Mouse (Mus musculus) lung, embryonic 14.5 days (tissue): ENCODE results near the gene Slc38a2. TPM values are rescaled to one million over a fixed set of nuclear protein-coding genes. Genes with fewer than 3 reads are reported as not detected.

Experiments
- ATAC-seq: fragments of 200-750 bp; cut with Nextera tagmentation; 2 replicates; pipeline ENCODE4 v1.8.0; 2017; ENCODE audit warnings: mild to moderate bottlenecking, moderate TSS enrichment, moderate library complexity; ENCODE audit not compliant: insufficient read depth
- DNase-seq: peaks from one replicate; pipeline ENCODE4 v3.0.0-alpha.2; 2015
- H3K27ac ChIP-seq: fragments of 300-500 bp; sonication (generic); 2 replicates; pipeline ENCODE4 v1.5.1; 2014; ENCODE audit warnings: low read depth, mild to moderate bottlenecking, moderate library complexity
- H3K27me3 ChIP-seq: fragments of 300-500 bp; sonication (generic); 2 replicates; pipeline ENCODE4 v1.6.1; 2014; ENCODE audit warnings: low read length, control low read depth; ENCODE audit not compliant: insufficient read depth
- H3K36me3 ChIP-seq: fragments of 300-500 bp; sonication (generic); 2 replicates; pipeline ENCODE4 v1.6.1; 2014; ENCODE audit warnings: control low read depth; ENCODE audit not compliant: insufficient read depth
- H3K4me1 ChIP-seq: fragments of 300-500 bp; sonication (generic); 2 replicates; pipeline ENCODE4 v1.6.1; 2014; ENCODE audit warnings: antibody characterized with exemption, control low read depth; ENCODE audit not compliant: insufficient read depth
- H3K4me2 ChIP-seq: fragments of 300-500 bp; sonication (generic); 2 replicates; pipeline ENCODE4 v1.6.1; 2014; ENCODE audit warnings: mild to moderate bottlenecking
- H3K4me3 ChIP-seq: fragments of 300-500 bp; sonication (generic); 2 replicates; pipeline ENCODE4 v1.5.1; 2014; ENCODE audit warnings: low read depth, low read length
- H3K9ac ChIP-seq: fragments of 300-500 bp; sonication (generic); 2 replicates; pipeline ENCODE4 v1.6.1; 2014
- H3K9me3 ChIP-seq: fragments of 300-500 bp; sonication (generic); 2 replicates; pipeline ENCODE4 v1.6.1; 2016; ENCODE audit warnings: low read depth, low read length, control low read depth
- CTCF ChIP-seq: IDR thresholded peaks from 2 replicates; pipeline ENCODE4 v1.5.1; 2016; ENCODE audit warnings: antibody characterized with exemption, low read depth
- WGBS: fragments of 180-500 bp; shearing (Covaris S2); extraction: QIAGEN DNeasy Blood & Tissue Kit; methylation state at CpG from one replicate; pipeline ENCODE4 v1.1.7; 2014; 5-methylcytosine and 5-hydroxymethylcytosine counted together
- polyA plus RNA-seq: library from polyadenylated mRNA; unstranded; fragments of >200 nt; fragmentation: Nextera tagmentation; extraction: Ambion mirVana; gene quantifications from 2 replicates; pipeline ENCODE4 v1.2.1, GENCODE M21; 2014

The Slc38a2 gene
- polyA plus RNA-seq, result 174 and 182 TPM in 2 replicates

DNA sequence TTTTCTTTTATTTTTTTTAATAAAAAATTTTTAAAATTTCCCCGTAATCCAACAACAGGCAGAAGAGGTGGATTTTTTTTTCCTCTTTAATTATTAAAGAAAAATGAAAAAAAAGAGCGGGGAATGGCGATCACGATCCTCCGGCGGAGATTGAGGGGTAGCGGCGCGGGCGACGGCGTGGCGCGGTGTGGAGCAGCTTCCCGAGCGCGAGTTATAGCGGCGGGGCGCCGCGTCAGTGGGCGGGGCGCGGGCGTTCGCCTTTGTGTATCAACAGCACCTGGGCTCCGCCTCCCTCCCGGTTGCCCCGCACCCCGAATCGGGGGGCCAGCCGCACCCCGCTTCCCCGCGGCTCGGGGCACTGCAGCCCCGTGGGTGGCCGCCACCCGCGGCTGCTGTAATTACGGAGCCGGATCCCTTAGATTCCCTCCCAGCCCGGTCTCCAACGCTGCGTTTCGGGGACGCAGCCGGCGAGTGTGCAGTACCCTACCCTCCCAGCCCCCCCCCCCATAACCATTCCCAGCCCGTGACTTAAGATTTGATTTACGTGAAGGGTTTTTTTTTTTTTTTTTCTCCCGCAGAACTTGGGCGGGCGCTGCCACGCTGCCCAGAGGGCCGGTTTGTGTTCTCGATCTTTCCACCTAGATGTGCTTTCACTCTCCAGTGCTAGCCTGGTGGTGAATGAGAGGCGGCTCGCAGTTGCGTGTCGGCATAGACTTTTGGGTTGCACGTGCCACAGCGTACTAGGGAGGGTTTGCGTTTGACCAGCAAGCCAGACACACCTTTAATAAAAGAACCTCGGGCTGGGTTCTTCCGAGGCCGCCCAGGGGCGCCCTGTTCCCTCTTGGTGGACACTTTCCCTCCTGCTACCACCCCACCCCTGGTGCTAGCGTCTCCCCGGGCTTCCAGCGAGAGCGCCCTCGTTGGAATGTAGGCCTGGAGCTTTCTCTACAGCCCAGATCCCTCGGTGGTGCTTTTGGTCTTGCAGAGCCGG is at the start of gene Slc38a2:
Slc38a2 (minus strand) TSS at position 210 of the 991 bp plus-strand sequence.
- H3K4me1 ChIP-seq, result peaks cover 11% of the 10 kb centered on the region
- WGBS, result under 1% methylated on average over 76 of the region's 76 CpGs
- peak; percentile 82 for ATAC-seq

DNA sequence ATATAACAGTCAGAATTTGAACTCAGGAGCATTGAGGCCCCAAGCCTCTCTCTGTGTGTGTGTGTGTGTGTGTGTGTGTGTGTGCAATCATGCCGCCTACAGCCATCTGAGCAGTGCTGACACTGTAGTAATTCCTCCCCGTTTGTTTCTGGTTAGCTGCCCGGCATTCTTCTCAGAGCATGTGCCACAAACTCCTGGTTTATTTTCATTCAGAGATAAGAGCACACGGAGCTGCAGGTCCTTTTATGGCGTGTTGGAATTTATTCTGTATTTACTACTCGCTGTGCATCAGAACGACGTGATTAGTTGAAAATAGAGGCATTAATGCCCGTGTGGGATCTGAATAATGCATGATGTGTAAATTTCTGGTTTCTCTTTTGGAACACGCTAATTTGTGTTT is 49.6 kb upstream of the Slc38a2 start:
- WGBS, result 39% methylated on average over 10 of the region's 10 CpGs
- Histone ChIP-seq H3K36me3 (no peaks in the 10 kb centered on the region), H3K27ac (peak overlapping the region; percentile 34; the same call in 1 of the 2 replicates), H3K4me3 (no peak overlapping the region), H3K27me3 (no peaks in the 10 kb centered on the region), H3K9ac (no peak overlapping the region), H3K4me2 (no peak overlapping the region), H3K4me1 (peaks cover 5% of the 10 kb centered on the region), H3K9me3 (no peaks in the 10 kb centered on the region)
- ATAC-seq (no peak), DNase-seq (no peak)
- TF ChIP-seq CTCF, result no peak

More for the DNA sequence above, at the start of gene Slc38a2:
- Histone ChIP-seq H3K27ac (peak within 1 kb of the TSS; percentile 100), H3K36me3 (peaks cover 37% of the 10 kb centered on the region), H3K4me3 (peak within 1 kb of the TSS; percentile 98), H3K4me2 (peak within 1 kb of the TSS; percentile 95), H3K9me3 (no peaks in the 10 kb centered on the region), H3K9ac (peak within 1 kb of the TSS; percentile 99), H3K27me3 (no peaks in the 10 kb centered on the region)
- peak; percentile 38 for TF ChIP-seq CTCF
- peak; percentile 95 for DNase-seq

DNA sequence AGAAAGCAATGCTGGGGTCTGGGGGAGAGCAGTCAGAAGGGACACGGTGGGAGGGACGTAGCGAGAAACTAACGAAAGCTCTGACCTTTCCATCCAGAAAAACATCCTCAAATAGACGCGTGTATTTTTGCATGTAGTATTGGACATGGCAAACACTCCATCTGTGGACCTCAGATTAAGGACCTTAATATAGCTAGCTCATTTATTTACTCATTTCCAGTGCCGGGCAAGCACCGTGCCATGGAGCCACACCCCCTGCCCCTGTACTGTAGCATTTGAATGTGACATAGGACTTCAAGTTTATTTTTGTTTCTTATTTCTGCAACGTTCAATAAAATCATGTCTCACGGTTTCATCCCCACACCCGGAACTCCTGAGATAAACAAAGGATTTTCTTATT is 48.0 kb upstream of the Slc38a2 start:
- H3K4me1 ChIP-seq, result peaks cover 17% of the 10 kb centered on the region
- WGBS, result 59% methylated on average over 11 of the region's 11 CpGs
- no peak for TF ChIP-seq CTCF
- no peaks in the 10 kb centered on the region for H3K27me3 ChIP-seq
- H3K4me3 ChIP-seq, result no peak overlapping the region
- no peak overlapping the region for H3K9ac ChIP-seq
- DNase-seq (no peak), ATAC-seq (no peak)
- H3K4me2 ChIP-seq, result no peak overlapping the region
- H3K9me3 ChIP-seq, result no peaks in the 10 kb centered on the region
- no peak overlapping the region for H3K27ac ChIP-seq
- no peaks in the 10 kb centered on the region for H3K36me3 ChIP-seq

DNA sequence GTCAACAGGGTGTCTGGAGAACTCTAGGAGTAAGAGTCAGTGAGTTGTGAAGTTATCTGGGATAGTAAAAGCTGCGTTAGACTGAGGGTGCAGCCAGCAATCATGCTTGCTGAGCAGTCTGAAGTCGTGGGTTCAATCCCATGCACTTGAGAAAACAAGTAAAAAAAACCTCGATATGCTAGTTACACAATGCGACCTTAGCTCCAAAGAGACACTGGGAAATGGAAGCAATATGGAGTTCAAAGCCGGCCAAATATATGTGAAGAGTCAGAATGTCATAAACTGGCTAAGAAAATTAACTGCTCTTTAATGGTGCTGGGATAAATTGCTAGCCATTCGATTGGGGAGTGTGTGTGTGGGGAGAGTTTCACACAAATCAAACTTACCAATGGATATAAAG is 47.5 kb upstream of the Slc38a2 start:
- Histone ChIP-seq H3K9me3 (no peaks in the 10 kb centered on the region), H3K27ac (no peak overlapping the region), H3K4me1 (peaks cover 17% of the 10 kb centered on the region), H3K27me3 (no peaks in the 10 kb centered on the region), H3K4me2 (no peak overlapping the region), H3K4me3 (no peak overlapping the region), H3K9ac (no peak overlapping the region), H3K36me3 (no peaks in the 10 kb centered on the region)
- ATAC-seq, result no peak
- TF ChIP-seq CTCF, result no peak
- WGBS, result 74% methylated on average over 6 of the region's 6 CpGs
- no peak for DNase-seq

DNA sequence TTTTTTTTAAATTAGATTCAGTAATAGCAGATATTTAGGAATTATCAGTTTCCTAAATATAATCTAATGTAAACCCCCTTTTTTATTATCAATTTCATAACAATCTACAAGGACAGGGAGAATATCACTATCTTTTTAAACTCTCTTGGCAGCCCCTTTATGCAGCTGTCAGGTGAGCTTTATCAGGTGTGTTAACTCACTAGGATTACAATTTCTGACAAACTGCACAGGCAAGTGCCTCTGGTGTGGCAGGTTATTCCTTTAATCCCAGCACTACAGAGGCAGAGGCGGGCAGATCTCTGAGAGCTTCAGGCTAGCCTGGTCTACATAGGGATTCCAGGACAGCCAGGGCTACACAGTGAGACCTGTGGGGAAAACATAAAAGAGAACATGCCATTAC is 45.8 kb upstream of the Slc38a2 start:
- ATAC-seq (no peak), DNase-seq (no peak)
- Histone ChIP-seq H3K36me3 (no peaks in the 10 kb centered on the region), H3K9ac (no peak overlapping the region), H3K27ac (no peak overlapping the region), H3K4me2 (no peak overlapping the region), H3K27me3 (no peaks in the 10 kb centered on the region), H3K4me3 (no peak overlapping the region), H3K9me3 (no peaks in the 10 kb centered on the region), H3K4me1 (peaks cover 17% of the 10 kb centered on the region)
- 90% methylated on average over 1 of the region's 1 CpGs for WGBS
- no peak for TF ChIP-seq CTCF

DNA sequence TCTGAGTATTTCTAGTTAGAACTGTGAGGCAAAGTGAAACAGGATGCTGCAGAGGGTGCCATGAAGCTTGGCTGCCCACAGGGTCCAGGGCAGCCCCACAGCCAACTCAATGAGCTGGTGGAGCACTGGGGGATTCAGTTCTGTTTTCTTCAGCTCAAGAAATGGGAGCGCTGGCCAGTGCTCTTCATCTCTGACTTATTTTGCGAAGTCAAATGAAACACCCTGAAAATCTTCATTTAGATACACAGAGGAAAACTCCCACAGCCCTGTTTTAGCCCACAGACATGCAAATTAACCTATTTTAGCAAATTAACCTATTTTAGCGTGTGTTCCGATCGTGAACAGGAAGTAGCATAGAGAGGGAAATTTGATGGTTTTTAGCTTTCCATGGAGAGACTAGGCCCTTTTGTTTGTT is 45.4 kb upstream of the Slc38a2 start:
- no peak for TF ChIP-seq CTCF
- peak overlapping the region; percentile 73 for H3K27ac ChIP-seq
- DNase-seq (no peak), ATAC-seq (no peak)
- H3K4me3 ChIP-seq, result no peak overlapping the region
- peaks cover 17% of the 10 kb centered on the region for H3K4me1 ChIP-seq
- no peaks in the 10 kb centered on the region for H3K27me3 ChIP-seq
- 89% methylated on average over 5 of the region's 5 CpGs for WGBS
- no peak overlapping the region for H3K4me2 ChIP-seq
- H3K9ac ChIP-seq, result no peak overlapping the region
- H3K9me3 ChIP-seq, result no peaks in the 10 kb centered on the region
- no peaks in the 10 kb centered on the region for H3K36me3 ChIP-seq

DNA sequence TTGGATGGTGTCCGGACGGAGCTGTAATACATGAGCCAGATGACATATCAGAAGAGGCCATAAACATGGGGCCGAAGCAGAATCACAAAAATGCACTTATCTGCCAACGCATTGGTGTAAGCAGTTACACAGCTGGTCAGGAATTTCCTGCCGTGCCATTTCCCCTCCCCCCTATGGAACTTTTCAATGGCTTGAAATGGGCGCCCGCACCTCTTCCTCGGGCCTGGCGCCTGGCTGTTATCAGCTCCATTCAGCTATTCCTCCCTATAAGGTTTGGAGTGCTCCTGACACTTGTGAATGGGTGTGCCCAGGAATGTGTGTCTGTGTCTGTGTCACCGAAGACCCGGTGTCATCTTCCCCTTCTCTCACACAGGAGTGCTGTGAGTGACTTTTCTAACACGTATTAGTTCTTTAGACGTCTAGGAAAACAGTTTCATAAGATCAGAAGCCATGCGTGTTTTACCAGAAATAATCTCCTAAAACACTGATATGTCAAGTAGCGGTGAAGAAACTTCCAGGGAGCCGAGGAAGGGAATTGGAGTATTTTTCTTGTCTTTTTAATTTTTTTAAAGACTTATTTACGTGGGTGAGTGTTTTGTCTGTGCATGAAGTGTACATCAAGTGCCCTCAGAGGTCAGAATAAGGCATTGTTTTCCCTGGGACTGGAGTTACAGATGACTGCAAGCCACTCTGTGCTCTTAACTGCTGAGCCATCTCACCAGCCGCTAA is 44.8 kb upstream of the Slc38a2 start:
- no peak overlapping the region for H3K4me3 ChIP-seq
- TF ChIP-seq CTCF, result no peak
- H3K9me3 ChIP-seq, result no peaks in the 10 kb centered on the region
- DNase-seq (peak; percentile 77), ATAC-seq (peak; percentile 62)
- 31% methylated on average over 18 of the region's 18 CpGs for WGBS
- H3K4me1 ChIP-seq, result peaks cover 17% of the 10 kb centered on the region
- peak overlapping the region; percentile 73 for H3K27ac ChIP-seq
- no peaks in the 10 kb centered on the region for H3K27me3 ChIP-seq
- no peak overlapping the region for H3K9ac ChIP-seq
- no peaks in the 10 kb centered on the region for H3K36me3 ChIP-seq
- peak overlapping the region; percentile 32; the same call in 1 of the 2 replicates for H3K4me2 ChIP-seq
